Mouse (Mus musculus) T-helper 1 cell (primary cell): ENCODE measurements around the gene Cbx1.
"Not testable (repeated sequence)": the region's sequence is repeated elsewhere in the genome, so short reads cannot be mapped to it uniquely, and the experiment has no call there.

Experiments used
- in situ Hi-C: fragments of 300-600 bp; cut with MboI, MseI; formaldehyde crosslinking; loops from one replicate; pipeline ENCODE4 v1.15.1; 2025; ENCODE audit warnings: high pct_unique_total_duplicates

The Cbx1 gene

GRCm38 (mm10) chr11:96775063-96775462 is 13.9 kb upstream of the Cbx1 start:
- in situ Hi-C loops, result no loop called here

GRCm38 (mm10) chr11:96775665-96776064 is 13.3 kb upstream of the Cbx1 start:
- in situ Hi-C loops, result no loop called here

GRCm38 (mm10) chr11:96776068-96776467 is 12.9 kb upstream of the Cbx1 start:
- in situ Hi-C loops, result no loop called here

GRCm38 (mm10) chr11:96776968-96777962 is 11.7 kb upstream of the Cbx1 start, which contains the start of gene Snx11:
Gene Snx11 (minus strand): TSS chr11:96777559.
- in situ Hi-C loops, result no loop called here

- in situ Hi-C loops, result not testable (repeated sequence)
Measured at GRCm38 (mm10) chr11:96778061-96778627, 10.8 kb upstream of the Cbx1 start.

- in situ Hi-C loops, result no loop called here
Measured at GRCm38 (mm10) chr11:96780306-96780705, 8.6 kb upstream of the Cbx1 start.

- in situ Hi-C loops, result no loop called here
Measured at GRCm38 (mm10) chr11:96781425-96781824, 7.5 kb upstream of the Cbx1 start.

GRCm38 (mm10) chr11:96784847-96785246 is 4.1 kb upstream of the Cbx1 start:
- in situ Hi-C loops, result not testable (repeated sequence)

GRCm38 (mm10) chr11:96786731-96787450 is 2.0 kb upstream of the Cbx1 start:
- in situ Hi-C loops, result no loop called here

- in situ Hi-C loops, result no loop called here
Measured at GRCm38 (mm10) chr11:96789990-96790389, 1.1 kb downstream of the Cbx1 start.

GRCm38 (mm10) chr11:96790681-96791080 is 1.8 kb downstream of the Cbx1 start:
- in situ Hi-C loops, result no loop called here

GRCm38 (mm10) chr11:96795491-96795890 is 6.6 kb downstream of the Cbx1 start:
- in situ Hi-C loops, result no loop called here

GRCm38 (mm10) chr11:96796081-96796480 is 7.2 kb downstream of the Cbx1 start:
- in situ Hi-C loops, result no loop called here

GRCm38 (mm10) chr11:96796586-96796985 is 7.7 kb downstream of the Cbx1 start:
- in situ Hi-C loops, result no loop called here

GRCm38 (mm10) chr11:96799511-96799910 is 10.6 kb downstream of the Cbx1 start:
- in situ Hi-C loops, result no loop called here

- in situ Hi-C loops, result no loop called here
Measured at GRCm38 (mm10) chr11:96805606-96806005, 16.7 kb downstream of the Cbx1 start.

- in situ Hi-C loops, result no loop called here
Measured at GRCm38 (mm10) chr11:96808066-96808465, 19.1 kb downstream of the Cbx1 start.

- in situ Hi-C loops, result no loop called here
Measured at GRCm38 (mm10) chr11:96809562-96810235, 20.8 kb downstream of the Cbx1 start.

GRCm38 (mm10) chr11:96811188-96811587 is 22.3 kb downstream of the Cbx1 start:
- in situ Hi-C loops, result not testable (repeated sequence)

- in situ Hi-C loops, result no loop called here
Measured at GRCm38 (mm10) chr11:96813455-96813854, 24.5 kb downstream of the Cbx1 start.

GRCm38 (mm10) chr11:96813920-96814319 is 25.0 kb downstream of the Cbx1 start:
- in situ Hi-C loops, result no loop called here

- in situ Hi-C loops, result no loop called here
Measured at GRCm38 (mm10) chr11:96814443-96814842, 25.5 kb downstream of the Cbx1 start.
